Mouse (Mus musculus) MEL (cell line): Measurements from ENCODE around the gene Snrnp40.

Experiments
- CHD2 ChIP-seq: IDR thresholded peaks from 2 replicates; pipeline ENCODE4 v1.6.1; 2011; ENCODE audit warnings: low read length, improper control_type of control experiment
- CTCF ChIP-seq, 3 experiments: IDR thresholded peaks in 2 of 3; conservative IDR thresholded peaks in 1 of 3; 2 replicates each; pipeline ENCODE4 v1.5.1; 2011 to 2012; ENCODE audit warnings: low read length in 3 of 3, low read depth in 2 of 3, mild to moderate bottlenecking in 2 of 3, improper control_type of control experiment in 1 of 3, inconsistent platforms in 1 of 3, mixed read lengths in 1 of 3, moderate library complexity in 1 of 3; ENCODE audit not compliant: control insufficient read depth in 1 of 3, insufficient read depth in 1 of 3, poor library complexity in 1 of 3, severe bottlenecking in 1 of 3
- EP300 ChIP-seq, 2 experiments: IDR thresholded peaks; 2 replicates each; pipeline ENCODE4 v1.6.1; 2011; ENCODE audit warnings: improper control_type of control experiment in 2 of 2, low read length in 2 of 2, low read depth in 1 of 2, mild to moderate bottlenecking in 1 of 2
- JUND ChIP-seq: IDR thresholded peaks from 2 replicates; pipeline ENCODE4 v1.6.1; 2011; ENCODE audit warnings: low read depth, mild to moderate bottlenecking, improper control_type of control experiment, low read length
- MAFK ChIP-seq: IDR thresholded peaks from 2 replicates; pipeline ENCODE4 v1.6.1; 2011; ENCODE audit warnings: low read depth, mild to moderate bottlenecking, low read length, improper control_type of control experiment, borderline replicate concordance
- MAZ ChIP-seq: IDR thresholded peaks from 2 replicates; pipeline ENCODE4 v1.6.1; 2012; ENCODE audit warnings: low read depth, mild to moderate bottlenecking, inconsistent platforms, low read length, improper control_type of control experiment
- NRF1 ChIP-seq: IDR thresholded peaks from 2 replicates; pipeline ENCODE4 v1.6.1; 2014; ENCODE audit warnings: low read depth, mild to moderate bottlenecking, inconsistent platforms, low read length, improper control_type of control experiment, moderate library complexity; ENCODE audit not compliant: poor library complexity, insufficient read depth, severe bottlenecking
- POLR2A ChIP-seq, 2 experiments: IDR thresholded peaks; 2 replicates each; pipeline ENCODE4 v1.6.1; 2011 to 2012; ENCODE audit warnings: low read length in 2 of 2, mild to moderate bottlenecking in 2 of 2, control low read depth in 1 of 2, improper control_type of control experiment in 1 of 2, low read depth in 1 of 2, moderate library complexity in 1 of 2; ENCODE audit not compliant: control insufficient read depth in 1 of 2, insufficient read depth in 1 of 2, poor library complexity in 1 of 2
- POLR2AphosphoS5 ChIP-seq: IDR thresholded peaks from 2 replicates; pipeline ENCODE4 v1.6.1; 2012; ENCODE audit warnings: low read depth, borderline replicate concordance, mild to moderate bottlenecking, inconsistent platforms, low read length, moderate library complexity, mixed read lengths
- TCF12 ChIP-seq: IDR thresholded peaks from 2 replicates; pipeline ENCODE4 v1.6.1; 2014; ENCODE audit warnings: low read depth, mild to moderate bottlenecking, inconsistent platforms, low read length, improper control_type of control experiment, moderate library complexity

DNA sequence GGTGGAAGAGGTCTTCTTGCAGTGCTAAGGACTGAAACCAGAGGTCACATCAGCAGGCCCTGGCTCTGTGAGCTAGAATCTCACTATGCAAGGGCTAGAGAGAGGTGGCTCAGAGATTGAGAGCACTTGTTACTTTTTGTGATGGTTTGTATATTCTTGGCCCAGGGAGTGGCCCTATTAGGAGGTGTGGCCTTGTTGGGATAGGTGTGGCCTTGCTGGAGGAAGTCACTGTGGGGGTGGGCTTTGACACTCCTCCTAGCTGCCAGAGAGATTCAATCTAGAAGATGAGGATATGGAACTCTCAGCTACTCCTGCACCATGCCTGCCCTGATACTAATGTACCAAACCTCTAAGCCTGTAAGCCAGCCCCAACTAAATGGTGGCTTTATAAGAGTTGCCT, 2.0 kb upstream of the Snrnp40 start:
- TF ChIP-seq CHD2 (no peak), EP300 (IDR thresholded peaks at IDR 0.05; ENCODE audit: low read depth in 1 of 2, low read length in 2 of 2) (no peak), CTCF (IDR thresholded peaks at IDR 0.05 in 2 of 3, conservative IDR thresholded peaks at IDR 0.05 in 1 of 3; ENCODE audit: control insufficient read depth in 1 of 3, insufficient read depth in 1 of 3, low read depth in 2 of 3, low read length in 3 of 3, poor library complexity in 1 of 3, severe bottlenecking in 1 of 3) (no peak), MAFK (no peak), POLR2A (IDR thresholded peaks at IDR 0.05; ENCODE audit: control insufficient read depth in 1 of 2, insufficient read depth in 1 of 2, low read depth in 1 of 2, low read length in 2 of 2, poor library complexity in 1 of 2) (no peak), TCF12 (no peak), MAZ (no peak), JUND (no peak), POLR2AphosphoS5 (no peak), NRF1 (no peak)
